Mouse (Mus musculus) CH12.LX (cell line): ENCODE results near the gene Ascc2. TPM values are rescaled to one million over a fixed set of nuclear protein-coding genes. Genes with fewer than 3 reads are reported as not detected.
A peak's percentile ranks its signal among the peaks of the same experiment; 100 is the strongest.
"Not testable (repeated sequence)": the region's sequence is repeated elsewhere in the genome, so short reads cannot be mapped to it uniquely, and the experiment has no call there.

Source experiments
- DNase-seq: peaks from one replicate; pipeline ENCODE4 v3.0.0-alpha.2; 2013; ENCODE audit errors: extremely low read depth
- H3K27ac ChIP-seq: 2 replicates; pipeline ENCODE4 v1.5.1; 2012; ENCODE audit warnings: low read depth, mild to moderate bottlenecking, control low read depth, moderate library complexity; ENCODE audit not compliant: insufficient read depth
- H3K27me3 ChIP-seq: replicated peaks from 2 replicates; pipeline ENCODE3; 2012; ENCODE audit warnings: inconsistent platforms
- H3K36me3 ChIP-seq, 2 experiments: replicated peaks in 1 of 2; 2 replicates each; pipeline versions ENCODE3 to v1.6.1; 2012; ENCODE audit warnings: inconsistent platforms in 1 of 2, low read length in 1 of 2, mild to moderate bottlenecking in 1 of 2, mixed read lengths in 1 of 2, moderate library complexity in 1 of 2; ENCODE audit not compliant: control insufficient read depth in 1 of 2, insufficient read depth in 1 of 2
- H3K4me1 ChIP-seq, 2 experiments: 2 replicates each; pipeline ENCODE4 v1.6.1; 2012; ENCODE audit warnings: inconsistent platforms in 1 of 2, moderate library complexity in 1 of 2; ENCODE audit not compliant: insufficient read depth in 2 of 2, control insufficient read depth in 1 of 2
- H3K4me2 ChIP-seq: 2 replicates; pipeline ENCODE4 v1.6.1; 2012; ENCODE audit warnings: low read depth, mild to moderate bottlenecking, control low read depth; ENCODE audit not compliant: poor library complexity, insufficient read depth, severe bottlenecking
- H3K4me3 ChIP-seq, 3 experiments: fragments of 150-350 bp in 1 of 3; sonication (generic) in 1 of 3; replicated peaks in 1 of 3; 2 replicates each; pipeline versions ENCODE3 to v1.5.1; 2011 to 2012; ENCODE audit warnings: low read depth in 2 of 3, low read length in 2 of 3, mild to moderate bottlenecking in 2 of 3, moderate library complexity in 2 of 3, control low read depth in 1 of 3, improper control_type of control experiment in 1 of 3, inconsistent platforms in 1 of 3, mixed read lengths in 1 of 3; ENCODE audit not compliant: poor library complexity in 1 of 3
- H3K79me2 ChIP-seq: replicated peaks from 2 replicates; pipeline ENCODE4 v1.6.1; 2012; ENCODE audit warnings: mild to moderate bottlenecking, moderate library complexity; ENCODE audit not compliant: control insufficient read depth, poor library complexity, insufficient read depth, severe bottlenecking; ENCODE audit errors: extremely low read depth
- H3K9ac ChIP-seq: 2 replicates; pipeline ENCODE4 v1.6.1; 2012; ENCODE audit warnings: low read depth, mild to moderate bottlenecking, control low read depth, moderate library complexity; ENCODE audit not compliant: insufficient read depth
- H3K9me3 ChIP-seq: replicated peaks from 2 replicates; pipeline ENCODE3; 2012; ENCODE audit warnings: low read length, inconsistent platforms, mixed read lengths
- CHD2 ChIP-seq: IDR thresholded peaks from 2 replicates; pipeline ENCODE4 v1.6.1; 2011; ENCODE audit warnings: low read length, improper control_type of control experiment
- EP300 ChIP-seq: IDR thresholded peaks from 2 replicates; pipeline ENCODE4 v1.6.1; 2011; ENCODE audit warnings: low read length, improper control_type of control experiment
- GABPA ChIP-seq: IDR thresholded peaks from 2 replicates; pipeline ENCODE4 v1.6.1; 2012; ENCODE audit warnings: low read depth, low read length, improper control_type of control experiment, inconsistent platforms; ENCODE audit not compliant: insufficient replicate concordance
- IRF4 ChIP-seq: IDR thresholded peaks from 2 replicates; pipeline ENCODE4 v1.6.1; 2014; ENCODE audit warnings: low read depth, mild to moderate bottlenecking, inconsistent platforms, low read length, improper control_type of control experiment
- JUN ChIP-seq: IDR thresholded peaks from 2 replicates; pipeline ENCODE4 v1.6.1; 2011; ENCODE audit warnings: low read depth, mild to moderate bottlenecking, low read length, improper control_type of control experiment, moderate library complexity; ENCODE audit not compliant: insufficient read depth
- MXI1 ChIP-seq: IDR thresholded peaks from 2 replicates; pipeline ENCODE4 v1.6.1; 2011; ENCODE audit warnings: mild to moderate bottlenecking, low read depth, low read length, improper control_type of control experiment
- MYC ChIP-seq: IDR thresholded peaks from 2 replicates; pipeline ENCODE4 v1.6.1; 2011; ENCODE audit warnings: low read depth, mild to moderate bottlenecking, improper control_type of control experiment, low read length
- NRF1 ChIP-seq: IDR thresholded peaks from 2 replicates; pipeline ENCODE4 v1.6.1; 2014; ENCODE audit warnings: low read depth, mild to moderate bottlenecking, inconsistent platforms, low read length, improper control_type of control experiment, moderate library complexity
- TCF12 ChIP-seq: IDR thresholded peaks from 2 replicates; pipeline ENCODE4 v1.6.1; 2014; ENCODE audit warnings: low read depth, mild to moderate bottlenecking, inconsistent platforms, low read length, improper control_type of control experiment
- USF2 ChIP-seq: conservative IDR thresholded peaks from 2 replicates; pipeline ENCODE4 v1.6.1; 2011; ENCODE audit warnings: low read depth, low read length, improper control_type of control experiment
- ZNF384 ChIP-seq: IDR thresholded peaks from 2 replicates; pipeline ENCODE4 v1.6.1; 2012; ENCODE audit warnings: low read depth, low read length, improper control_type of control experiment, inconsistent platforms
- dilution Hi-C: fragments of 300-500 bp; cut with MboI; formaldehyde crosslinking; loops from 2 replicates; pipeline ENCODE4 v1.14.3; 2020; ENCODE audit warnings: low sequenced_read_pairs; ENCODE audit not compliant: extremely low pct_unique_long_range_greater_than_20kb, extremely low pct_ligation_motif_present
- in situ Hi-C: fragments of 300-500 bp; cut with MboI; formaldehyde crosslinking; loops from 3 replicates; pipeline ENCODE4 v1.14.3; 2019; ENCODE audit warnings: low sequenced_read_pairs, low pct_ligation_motif_present, low pct_unique_long_range_greater_than_20kb, mixed read lengths
- polyA plus RNA-seq: library from polyadenylated mRNA; unstranded; fragments of >175 nt; gene quantifications from 2 replicates; pipeline ENCODE4 v1.2.1, GENCODE M21; 2012; ENCODE audit warnings: low read depth; ENCODE audit not compliant: insufficient read length
- total RNA-seq, 2 experiments: library from RNA; depleted of rRNA; stranded (reverse); fragments of 300-350 nt in 1 of 2; fragments of >200 nt in 1 of 2; gene quantifications; 2 replicates each; pipeline ENCODE4 v1.2.3; 2012 to 2014

The Ascc2 gene
- total and polyA plus RNA-seq, 3 experiments, result 25.1 to 52.9 (median 34.6) TPM

GRCm38 (mm10) chr11:4704072-4704964 is 66.8 kb downstream of the Ascc2 start, which contains the start of the genes Uqcr10 and Zmat5 (continued):
- TF ChIP-seq MYC, result peak; percentile 89
- no peak for TF ChIP-seq JUN
- peak; percentile 76 for TF ChIP-seq CHD2
- TF ChIP-seq GABPA, result peak; percentile 83; the same call in 1 of the 2 replicates
- TF ChIP-seq MXI1, result peak; percentile 75; the same call in 1 of the 2 replicates
- TF ChIP-seq TCF12, result peak; percentile 90
- no peak for TF ChIP-seq EP300
- no peak for TF ChIP-seq USF2
- TF ChIP-seq, all 38 proteins: peak for 21

DNA sequence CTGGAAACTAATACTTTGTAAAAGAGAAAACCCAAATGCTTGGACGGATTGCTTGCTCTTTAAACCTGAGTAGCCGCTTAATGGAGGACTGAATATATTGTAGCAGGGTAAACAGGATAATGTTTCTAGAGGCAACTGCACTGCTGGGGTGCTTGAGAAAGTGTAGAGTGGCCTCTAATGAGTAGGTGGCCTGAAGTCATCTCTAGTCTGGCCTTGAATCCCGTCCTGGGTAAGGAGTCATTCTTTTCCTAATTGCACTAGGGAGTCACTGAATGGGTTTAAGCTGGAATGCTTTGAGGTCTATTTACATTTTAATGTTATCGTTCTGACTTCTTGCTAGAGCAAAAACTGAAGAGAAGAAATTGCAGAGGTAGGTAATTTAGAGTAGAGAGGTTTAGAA is 67.6 kb downstream of the Ascc2 start:
- Histone ChIP-seq H3K9me3 (no peaks in the 10 kb centered on the region), H3K4me2 (peak overlapping the region; percentile 87), H3K4me1 (peaks cover 3 to 31% of the 10 kb centered on the region in 2 experiments; a peak in 3 of 4 replicates), H3K27ac (no peak overlapping the region), H3K27me3 (no peaks in the 10 kb centered on the region), H3K9ac (peak overlapping the region; percentile 86), H3K36me3 (peaks cover 12 to 30% of the 10 kb centered on the region in 2 experiments), H3K4me3 (peak overlapping the region; percentile 56 to 97 (median 90)), H3K79me2 (peaks cover 29% of the 10 kb centered on the region)
- dilution Hi-C loops (no loop called here), in situ Hi-C loops (no loop called here)
- DNase-seq, result no peak
- 0 out of 2 replicates have a peak, but pooled peaks have one; percentile 13 for TF ChIP-seq IRF4
- no peak for TF ChIP-seq NRF1

DNA sequence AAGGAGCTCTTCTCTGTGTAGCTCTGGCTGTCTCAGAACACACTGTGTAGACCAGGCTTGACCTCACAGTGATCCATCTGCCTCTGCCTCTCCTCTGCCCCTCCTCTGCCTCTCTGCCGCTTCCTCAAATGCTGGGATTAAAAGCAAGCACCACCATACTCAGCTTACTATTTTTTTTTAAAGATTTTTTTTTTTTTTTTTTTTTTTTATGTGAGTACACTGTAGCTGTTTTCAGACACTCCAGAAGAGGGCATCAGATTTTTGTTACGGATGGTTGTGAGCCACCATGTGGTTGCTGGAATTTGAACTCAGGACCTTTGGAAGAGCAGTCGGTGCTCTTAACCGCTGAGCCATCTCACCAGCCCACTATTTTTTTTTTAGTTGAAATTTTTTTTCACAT is 72.6 kb downstream of the Ascc2 start:
- dilution Hi-C loops, H3K4me3 ChIP-seq, H3K9me3 ChIP-seq, H3K27ac ChIP-seq, H3K9ac ChIP-seq, H3K4me2 ChIP-seq, in situ Hi-C loops, H3K79me2 ChIP-seq, H3K27me3 ChIP-seq, DNase-seq: not testable (repeated sequence)
- Histone ChIP-seq H3K4me1 (peaks cover 11 to 48% of the 10 kb centered on the region in 2 experiments), H3K36me3 (peaks cover 0 to 22% of the 10 kb centered on the region in 2 experiments)
- peak; percentile 60; the same call in 1 of the 2 replicates for TF ChIP-seq ZNF384
